Mouse (Mus musculus): ENCODE measurements around the gene D430041D05Rik.

The D430041D05Rik gene

DNA sequence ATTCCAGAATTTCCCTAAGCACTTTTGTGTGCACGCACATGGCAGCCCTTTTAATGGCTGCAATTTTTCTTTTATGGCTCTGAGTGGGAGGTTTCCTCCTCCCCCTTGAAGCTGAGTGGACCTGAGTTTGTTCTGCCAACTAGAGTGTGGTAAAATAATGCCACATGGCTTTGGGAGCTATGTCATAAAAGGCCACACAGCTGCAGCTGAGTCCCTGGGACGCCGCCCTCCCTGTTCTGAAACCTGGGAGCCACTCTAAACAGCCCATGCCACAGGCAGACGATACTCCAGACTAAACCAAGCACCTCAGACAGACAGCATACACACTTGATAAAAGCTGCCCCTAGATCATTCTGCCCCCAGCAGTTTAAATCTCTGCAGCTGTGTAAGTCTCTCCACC, 143.8 kb downstream of the D430041D05Rik start:
- DNase-seq (ENCODE audit: low spot score in 2 of 2): no peak

DNA sequence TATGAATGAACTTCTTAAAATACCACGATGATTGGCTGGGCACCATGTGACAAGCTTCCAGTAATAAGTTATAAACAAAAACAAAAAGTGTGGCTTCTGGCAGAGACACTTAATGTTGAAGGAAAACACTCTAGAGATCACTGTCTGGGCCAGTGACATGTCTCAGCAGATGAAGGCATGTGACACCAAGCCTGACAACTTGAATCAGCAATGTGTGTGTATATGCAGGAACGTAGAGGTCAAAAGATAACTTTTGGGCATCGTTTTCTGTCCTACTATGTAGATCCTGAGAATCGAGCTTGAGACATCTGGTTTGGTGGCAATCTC, 149.1 kb downstream of the D430041D05Rik start:
- no peak for DNase-seq (ENCODE audit: low spot score in 2 of 2)

- DNase-seq (ENCODE audit: low spot score in 2 of 2): no peak
Measured at GRCm38 (mm10) chr2:104260920-104261740, 149.7 kb downstream of the D430041D05Rik start.

- DNase-seq (ENCODE audit: low spot score in 2 of 2): no peak
Measured at GRCm38 (mm10) chr2:104256585-104256984, 154.2 kb downstream of the D430041D05Rik start.

DNA sequence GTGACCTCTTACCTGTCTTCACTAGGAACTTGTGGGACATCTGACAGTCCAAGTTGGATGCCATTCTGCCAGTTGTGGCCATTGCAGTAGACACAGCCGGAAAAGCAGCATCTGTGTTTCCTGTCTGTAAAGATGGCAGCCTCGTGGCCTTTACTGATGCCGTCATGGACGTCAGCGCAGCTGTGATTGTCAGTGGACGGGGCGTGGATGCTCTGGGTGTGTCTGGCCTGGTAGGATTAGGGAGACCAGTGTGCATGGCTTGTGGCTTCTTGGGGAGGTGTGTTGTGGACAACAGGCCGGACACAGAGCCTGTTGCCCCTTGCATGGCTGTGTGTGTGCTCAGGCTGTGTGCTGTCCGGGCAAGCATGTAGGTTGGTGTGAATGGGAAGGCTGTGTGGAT, 155.9 kb downstream of the D430041D05Rik start:
- DNase-seq (ENCODE audit: low spot score in 2 of 2): no peak

DNA sequence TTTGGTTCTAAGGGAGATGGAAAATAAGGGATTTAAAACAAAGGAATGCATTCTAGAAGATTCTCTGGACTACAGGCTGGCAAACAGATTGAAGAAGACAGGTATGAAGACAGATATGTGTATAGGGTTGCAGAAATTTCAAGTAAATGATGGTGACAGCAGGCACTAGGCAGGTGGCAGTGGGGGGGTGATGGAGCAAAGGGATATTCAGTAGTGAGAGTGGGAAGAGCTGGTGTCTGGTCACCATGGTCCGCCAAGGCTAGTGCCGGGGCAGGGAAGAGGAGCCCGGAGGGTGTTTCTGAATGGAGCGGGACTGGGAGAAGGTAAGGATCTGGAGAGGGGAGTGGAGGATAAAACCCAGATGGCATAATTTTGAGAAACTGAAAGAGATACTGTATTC, 157.5 kb downstream of the D430041D05Rik start:
- DNase-seq (ENCODE audit: low spot score in 2 of 2): no peak

DNA sequence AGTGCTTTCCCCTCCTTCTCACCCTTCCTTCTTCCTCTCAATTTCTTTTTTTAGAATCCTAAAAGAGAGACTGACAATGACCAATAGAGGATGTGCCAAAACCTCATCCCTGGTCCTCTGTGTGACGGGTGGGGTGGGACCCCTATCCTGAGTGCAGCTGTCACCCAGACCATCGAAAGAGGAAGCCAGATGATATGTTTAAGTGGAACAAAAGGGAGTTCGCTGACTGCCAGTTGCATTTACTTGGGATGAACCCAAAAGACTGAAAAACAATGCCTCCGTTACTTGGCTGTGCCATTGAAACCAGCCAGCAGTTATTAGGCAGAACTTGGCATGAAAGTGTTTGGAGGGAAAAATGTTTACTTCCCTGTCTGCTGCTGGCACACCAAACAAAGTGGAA, 159.2 kb downstream of the D430041D05Rik start:
- no peak for DNase-seq (ENCODE audit: low spot score in 2 of 2)

DNA sequence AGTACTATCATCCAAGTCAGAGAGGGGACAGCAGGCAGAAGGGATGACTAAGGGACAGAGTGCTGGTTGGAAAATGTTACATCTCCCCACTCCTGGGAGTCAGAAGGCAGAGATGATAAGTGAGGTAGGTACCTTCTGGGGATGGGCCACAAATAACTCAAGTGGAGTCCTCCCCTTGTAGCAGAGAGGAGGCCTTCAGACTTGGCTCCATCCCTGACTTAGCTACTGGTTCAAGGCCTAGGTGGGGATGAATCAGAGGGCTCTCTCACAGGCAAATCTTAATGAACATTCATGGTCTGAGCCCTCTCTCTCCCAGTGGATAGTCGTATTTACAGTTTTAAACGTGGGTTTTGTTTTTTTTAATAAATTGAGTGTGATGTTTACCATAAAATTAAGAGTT, 161.0 kb downstream of the D430041D05Rik start:
- no peak for DNase-seq (ENCODE audit: low spot score in 2 of 2)

- DNase-seq (ENCODE audit: low spot score in 2 of 2): no peak
Measured at GRCm38 (mm10) chr2:104246851-104247250, 164.0 kb downstream of the D430041D05Rik start.

DNA sequence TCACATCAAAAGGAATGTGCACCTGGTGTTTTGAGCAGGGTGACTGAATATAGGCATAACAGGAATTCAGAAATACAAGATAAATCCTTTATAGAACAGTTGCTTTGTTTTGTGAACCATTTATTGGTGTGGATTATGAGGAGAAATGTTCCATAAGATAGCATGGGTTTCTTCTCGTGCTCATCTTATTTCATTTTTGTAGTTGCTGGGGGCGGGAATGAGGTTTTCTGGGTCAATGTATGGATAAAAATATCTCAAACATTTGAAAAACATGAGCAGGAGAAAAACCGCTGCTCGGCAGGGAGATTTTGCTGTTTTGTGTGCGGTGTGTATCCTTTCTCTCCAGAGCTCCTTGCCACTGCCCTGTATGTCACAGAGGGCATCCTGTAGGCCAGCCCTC, 168.8 kb downstream of the D430041D05Rik start:
- no peak for DNase-seq (ENCODE audit: low spot score in 2 of 2)

DNA sequence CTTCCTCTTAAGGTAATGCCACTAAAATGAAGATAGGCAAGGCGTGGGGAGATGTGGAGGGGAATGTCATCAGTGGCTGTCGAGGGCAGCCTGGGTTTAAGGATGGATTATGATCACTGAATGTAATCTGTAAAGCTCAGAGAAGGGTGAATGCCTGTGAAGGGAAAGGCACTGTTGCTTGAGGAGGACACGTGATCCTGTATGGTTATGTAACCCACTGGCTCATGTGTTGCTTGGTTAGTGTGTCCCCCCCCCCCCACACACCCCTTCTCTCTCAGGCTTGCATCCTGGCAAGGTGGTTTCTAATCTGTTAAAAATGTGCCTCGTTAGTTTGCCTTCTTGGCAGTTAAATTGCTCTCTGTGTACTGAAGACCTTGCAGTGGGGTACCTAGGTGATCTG, 173.7 kb downstream of the D430041D05Rik start:
- DNase-seq (ENCODE audit: low spot score in 2 of 2): no peak

GRCm38 (mm10) chr2:104230444-104230843, 180.4 kb downstream of the D430041D05Rik start:
- no peak for DNase-seq (ENCODE audit: low spot score in 2 of 2)

GRCm38 (mm10) chr2:104226057-104226456, 184.8 kb downstream of the D430041D05Rik start:
- DNase-seq (ENCODE audit: low spot score in 2 of 2): peak; percentile 36 to 46

DNA sequence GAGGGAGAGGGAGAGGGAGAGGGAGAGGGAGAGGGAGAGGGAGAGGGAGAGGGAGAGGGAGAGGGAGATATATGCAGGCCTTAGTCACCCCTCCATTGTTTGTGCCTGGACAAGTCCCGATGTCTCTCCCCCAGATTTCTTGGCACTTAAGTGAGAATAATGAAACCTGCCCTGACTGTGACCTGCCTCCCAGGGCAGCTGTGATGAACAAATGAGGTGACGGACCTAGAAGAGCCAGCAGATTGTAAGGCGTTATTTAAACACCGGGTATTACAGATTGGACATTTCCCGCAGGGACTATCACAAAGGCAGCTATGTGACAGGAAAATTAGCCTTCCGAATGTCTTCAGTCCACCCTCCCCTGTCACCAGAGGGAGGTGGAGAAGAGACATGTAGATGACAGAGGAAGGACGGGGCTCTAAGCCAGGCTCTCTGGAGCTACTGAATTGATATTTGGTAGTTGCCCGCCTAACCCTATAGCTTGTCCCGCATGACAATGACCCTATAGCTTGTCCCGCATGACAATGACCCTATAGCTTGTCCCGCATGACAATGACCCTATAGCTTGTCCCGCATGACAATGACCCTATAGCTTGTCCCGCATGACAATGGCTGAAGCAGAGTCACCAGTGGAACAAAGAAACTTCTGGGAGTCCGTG, 191.0 kb downstream of the D430041D05Rik start:
- no peak for DNase-seq (ENCODE audit: low spot score in 2 of 2)

GRCm38 (mm10) chr2:104218588-104219065, 192.2 kb downstream of the D430041D05Rik start:
- DNase-seq (ENCODE audit: low spot score in 2 of 2): no peak

DNA sequence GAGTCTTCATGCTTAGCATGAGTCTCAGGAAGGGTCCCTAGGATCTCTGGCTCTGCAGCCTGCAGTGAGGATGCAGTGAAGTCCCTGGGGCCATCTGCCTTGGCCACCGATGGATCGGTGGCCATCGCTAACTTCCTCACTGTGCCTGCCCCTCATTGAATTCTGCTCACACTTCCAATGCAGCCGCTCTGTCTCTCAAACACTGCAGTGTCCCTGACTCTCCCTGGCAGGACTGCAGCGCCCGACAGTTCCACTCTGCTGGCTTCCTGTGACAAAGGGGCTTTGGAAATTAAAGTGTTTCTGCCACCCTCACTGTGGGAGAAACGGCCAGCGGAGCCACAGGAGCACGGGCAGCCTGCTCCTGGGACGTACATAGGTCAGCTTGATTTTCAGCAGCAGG, 192.7 kb downstream of the D430041D05Rik start:
- DNase-seq (ENCODE audit: low spot score in 2 of 2): no peak

GRCm38 (mm10) chr2:104209408-104209807, 201.4 kb downstream of the D430041D05Rik start:
- no peak for DNase-seq (ENCODE audit: low spot score in 2 of 2)

- no peak for DNase-seq (ENCODE audit: low spot score in 2 of 2)
Measured at GRCm38 (mm10) chr2:104208415-104208814, 202.4 kb downstream of the D430041D05Rik start.

DNA sequence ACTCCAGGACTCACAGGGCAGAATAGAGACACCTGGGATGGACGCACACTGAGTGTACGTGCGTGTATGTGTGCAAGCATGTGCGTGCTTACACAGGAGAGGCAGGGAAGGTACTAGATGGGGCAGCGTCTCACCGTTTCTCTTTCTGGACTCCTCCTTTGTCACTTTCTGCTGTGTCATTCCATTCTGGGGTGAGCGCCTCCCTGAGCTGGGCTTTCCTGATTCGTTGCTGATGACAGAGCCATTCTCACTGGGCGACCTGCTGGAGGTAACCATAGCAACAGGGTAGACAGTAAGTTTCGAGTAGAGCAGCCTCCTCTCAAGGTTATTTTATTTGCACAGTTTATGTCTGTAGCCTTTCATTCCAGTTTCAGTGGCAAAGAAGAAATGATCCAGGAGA, 202.9 kb downstream of the D430041D05Rik start:
- DNase-seq (ENCODE audit: low spot score in 2 of 2): peak; percentile 71 to 78

DNA sequence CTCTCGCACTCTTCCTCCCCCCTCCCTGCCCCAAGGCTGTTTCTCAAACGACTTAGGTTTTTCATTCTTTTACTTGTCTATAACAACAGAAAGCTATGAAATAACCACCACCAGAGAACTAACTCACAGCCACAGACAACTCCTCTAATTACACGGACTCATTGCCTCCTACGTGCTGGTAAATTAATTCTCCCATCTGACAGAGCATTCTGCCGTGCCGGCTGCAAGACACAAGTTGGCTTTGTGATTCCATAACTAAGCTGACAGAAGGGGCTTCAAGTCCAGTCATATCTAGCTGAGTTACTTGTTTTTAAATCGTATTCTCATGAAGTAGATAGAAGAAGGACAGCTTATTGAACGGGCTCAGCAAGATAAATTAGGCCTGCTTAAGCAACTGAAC, 205.2 kb downstream of the D430041D05Rik start:
- peak in 1 of 2 experiments; percentile 61 for DNase-seq (ENCODE audit: low spot score in 2 of 2)

DNA sequence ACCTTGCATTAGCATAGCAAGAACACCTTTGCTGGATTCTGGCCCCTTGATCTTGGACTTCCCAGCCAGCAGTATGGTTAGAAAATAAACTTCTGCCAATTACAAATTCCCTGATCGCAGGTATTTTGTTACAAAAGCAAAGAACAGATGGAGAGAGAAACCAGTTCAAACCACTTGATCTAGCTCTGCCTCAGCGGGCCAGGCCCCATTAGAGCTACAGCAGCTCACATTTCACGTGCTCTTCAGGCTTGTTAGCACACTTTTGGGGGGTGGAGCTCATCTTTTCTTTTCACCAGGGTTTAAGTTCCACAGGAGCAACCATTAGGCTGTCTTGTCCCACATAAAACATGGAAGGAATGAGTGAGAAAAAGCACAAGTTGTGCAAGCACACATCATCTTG, 210.6 kb downstream of the D430041D05Rik start:
- no peak for DNase-seq (ENCODE audit: low spot score in 2 of 2)

DNA sequence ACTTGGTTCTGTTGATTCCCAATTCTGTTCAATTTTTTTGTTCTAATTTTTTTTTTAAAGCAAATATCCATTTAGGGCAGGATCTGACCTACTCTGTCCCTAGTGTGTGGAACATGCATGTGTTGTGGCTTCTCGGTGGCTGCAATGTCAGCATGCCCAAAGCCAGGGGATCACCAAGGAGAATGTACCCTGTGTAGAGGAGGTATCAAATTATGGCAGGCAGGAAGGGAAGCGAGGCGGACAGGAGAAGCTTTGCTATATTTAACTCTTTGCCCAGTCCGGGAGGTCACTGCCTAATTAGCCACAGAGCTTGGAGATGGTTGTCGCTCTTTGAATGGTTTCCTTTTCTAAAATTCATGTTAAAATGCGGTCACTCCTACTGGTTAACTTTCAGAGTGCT, 212.6 kb downstream of the D430041D05Rik start:
- no peak for DNase-seq (ENCODE audit: low spot score in 2 of 2)

DNA sequence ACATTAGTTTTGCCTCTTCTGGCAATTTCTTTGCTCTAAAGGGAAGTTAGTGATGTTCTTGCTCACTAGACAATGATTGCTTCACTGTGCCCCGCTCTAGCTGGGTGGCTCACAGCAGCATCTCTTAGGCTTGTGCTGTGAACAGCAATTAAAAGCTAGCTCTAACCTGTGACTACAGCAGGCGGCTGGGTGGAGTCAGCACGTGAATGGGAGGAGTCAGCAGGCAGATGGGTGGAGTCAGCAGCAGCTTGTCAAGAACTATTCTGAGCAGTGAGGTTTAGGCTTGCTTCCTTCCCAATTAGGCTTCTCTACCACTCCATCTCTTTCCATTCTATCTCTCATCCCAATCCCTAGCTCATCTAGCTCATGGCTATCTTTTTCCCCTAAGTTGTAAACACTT, 213.5 kb downstream of the D430041D05Rik start:
- no peak for DNase-seq (ENCODE audit: low spot score in 2 of 2)
